ENCODE assay signal across 17 mouse cellular contexts in the genomic region with DNA sequence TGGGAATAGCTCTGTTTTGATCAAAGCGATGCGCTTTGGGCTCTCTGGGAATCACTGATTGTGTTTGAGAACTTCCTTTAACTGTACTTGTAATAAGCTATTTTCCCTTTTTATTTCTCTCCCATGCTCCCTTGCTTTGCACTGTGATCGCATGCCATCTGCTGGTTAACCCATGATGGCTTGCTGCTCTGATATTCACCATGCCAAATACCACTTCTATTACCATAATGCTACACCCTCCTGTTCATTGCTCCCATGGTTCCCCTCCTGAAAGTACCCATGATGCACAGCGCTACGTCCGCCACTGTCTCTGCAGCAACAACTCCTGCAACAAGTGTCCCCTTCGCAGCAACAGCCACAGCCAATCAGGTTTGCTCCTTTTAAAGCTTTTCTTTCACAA.
A peak's percentile ranks its signal among the peaks of the same experiment; 100 is the strongest.
DNase-seq lines count a peak whose midpoint lies in the region; ATAC-seq and TF ChIP-seq lines count a peak whose summit lies in the region.
"Had no signal": no experiment of that assay in that cellular context is flagged by ENCODE, and none has a peak within 500 bp of the region (broad histone marks: within the 10 kb centered on the region; RNA-seq: fewer than 3 reads in every experiment).

No protein-coding gene starts in this region.

- H3K27me3 ChIP-seq in megakaryocyte, embryonic 14.5 days (replicated peaks), result no peaks in the 10 kb centered on the region
- H3K27me3 ChIP-seq: embryonic facial prominence, embryonic 13.5 days; heart, embryonic 15.5 days; limb, embryonic 13.5 days; stomach, embryonic 15.5 days had no signal

- peaks cover 95% of the 10 kb centered on the region for H3K36me3 ChIP-seq in megakaryocyte, embryonic 14.5 days (replicated peaks; ENCODE audit: low read length)

- peaks cover 71% of the 10 kb centered on the region for H3K4me1 ChIP-seq in megakaryocyte, embryonic 14.5 days
- H3K4me1 ChIP-seq: embryonic facial prominence, embryonic 13.5 days; midbrain, embryonic 10.5 days had no signal

- TF ChIP-seq CTCF in layer of hippocampus, adult 2 months (conservative IDR thresholded peaks at IDR 0.05), result peak; percentile 64

- intact Hi-C loops in heart, postnatal 36 days (cut with DNase I), result loop anchor here (5.0 kb wide), 1 partner anchor 258 kb away; no protein-coding TSS in a partner anchor

- peak; percentile 88 for DNase-seq in heart, adult 11 months
- no peak for DNase-seq in heart, postnatal 36 days
- no peak for DNase-seq in layer of hippocampus, adult 2 months (ENCODE audit: low spot score in 2 of 2)
- no peak for DNase-seq in layer of hippocampus, adult 8-10 months (ENCODE audit: low spot score in 2 of 2)
- no peak for DNase-seq in c-Kit-positive CD71-positive TER-119-positive erythroid progenitor cells, embryonic 14.5 days (ENCODE audit: low spot score)
- DNase-seq: cerebellum, adult 9-11 months; heart, adult 18-20 months; kidney, adult 8-10 months; lung, postnatal 14 days; retina, postnatal 1 day had no signal

- H3K9me3 ChIP-seq in megakaryocyte, embryonic 14.5 days, result no peaks in the 10 kb centered on the region
- H3K9me3 ChIP-seq: embryonic facial prominence, embryonic 13.5 days; heart, embryonic 15.5 days; limb, embryonic 13.5 days; midbrain, embryonic 10.5 days; stomach, embryonic 15.5 days had no signal

- H3K27ac ChIP-seq in layer of hippocampus, adult 2 months, result peak overlapping the region; percentile 39; the same call in 1 of the 2 replicates
- H3K27ac ChIP-seq: embryonic facial prominence, embryonic 13.5 days; heart, embryonic 15.5 days; limb, embryonic 13.5 days; midbrain, embryonic 10.5 days had no signal

- ATAC-seq in megakaryocyte, adult 5-6 weeks (ENCODE audit: poor library complexity, severe bottlenecking), result no peak

- H3K4me3 ChIP-seq in layer of hippocampus, adult 2 months, result no peak overlapping the region
- peak overlapping the region; percentile 31 for H3K4me3 ChIP-seq in megakaryocyte, embryonic 14.5 days (replicated peaks)
- H3K4me3 ChIP-seq: embryonic facial prominence, embryonic 13.5 days; heart, embryonic 15.5 days; limb, embryonic 13.5 days; midbrain, embryonic 10.5 days; stomach, embryonic 15.5 days had no signal
